Mouse (Mus musculus) liver, postnatal 0 days (tissue): ENCODE data around the gene Rhox10.
"Not testable (repeated sequence)": the region's sequence is repeated elsewhere in the genome, so short reads cannot be mapped to it uniquely, and the experiment has no call there.

Source experiments
- CTCF ChIP-seq: sonication (generic); IDR thresholded peaks from 2 replicates; pipeline ENCODE4 v1.5.1; 2016; ENCODE audit warnings: antibody characterized with exemption, low read depth
- EP300 ChIP-seq: IDR thresholded peaks from 2 replicates; pipeline ENCODE4 v1.6.1; 2016; ENCODE audit warnings: antibody characterized with exemption, low read depth, mild to moderate bottlenecking

- TF ChIP-seq CTCF, EP300: not testable (repeated sequence)
Observed at GRCm38 (mm10) chrX:38043014-38043413, 23.3 kb upstream of the Rhox10 start, which contains the start of gene Btg1-ps2.
